Mouse (Mus musculus): ENCODE data around the gene Selenoi. TPM values are rescaled to one million over a fixed set of nuclear protein-coding genes. Genes with fewer than 3 reads are reported as not detected.

Gene Selenoi
- polyA plus RNA-seq (2015; fragmentation: Nextera tagmentation; extraction: Ambion mirVana), result 25.5 and 26.7 TPM in 2 replicates

DNA sequence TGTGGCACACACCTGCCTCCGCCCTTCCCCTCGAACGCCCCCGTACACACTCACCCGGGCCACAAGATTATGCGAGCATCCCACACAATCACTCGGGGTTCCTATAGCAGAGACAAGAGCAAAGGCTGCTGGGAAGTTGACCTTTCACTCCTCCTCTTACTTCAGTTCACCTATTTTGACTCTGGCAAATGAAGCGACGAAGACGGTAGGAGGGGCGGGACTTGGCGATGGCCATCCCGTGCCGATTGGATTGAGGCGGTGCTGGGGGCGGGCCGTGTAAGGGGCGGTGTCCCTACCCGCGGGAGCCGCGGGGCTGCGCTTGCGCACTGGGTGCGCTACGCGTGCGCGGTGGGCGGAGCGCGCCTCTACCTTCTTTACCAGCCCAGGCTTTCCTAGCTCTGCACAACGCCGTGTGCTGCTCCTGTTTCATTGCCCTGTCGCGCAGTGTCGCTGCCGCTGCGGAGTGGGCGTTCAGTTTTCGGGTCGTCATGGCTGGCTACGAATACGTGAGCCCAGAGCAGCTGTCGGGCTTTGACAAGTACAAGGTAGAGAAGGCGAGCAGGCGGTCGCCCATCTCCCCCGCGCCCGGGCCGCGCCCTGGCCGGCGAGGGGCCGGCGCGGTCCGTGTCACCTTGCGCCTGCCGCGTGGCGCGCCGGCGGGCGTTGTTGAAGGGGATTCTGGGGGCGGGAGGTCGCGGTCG lies at the start of gene Selenoi:
Gene Selenoi (plus strand): TSS at position 311 of the 701 bp plus-strand sequence.
- Histone ChIP-seq H3K9ac (ENCODE audit: low read length) (peak within 1 kb of the TSS; percentile 85), H3K36me3 (ENCODE audit: control insufficient read depth, insufficient read depth, low read length) (no peaks in the 10 kb centered on the region), H3K4me3 (ENCODE audit: low read depth, low read length) (peak within 1 kb of the TSS; percentile 82), H3K9me3 (ENCODE audit: control insufficient read depth, low read length) (no peaks in the 10 kb centered on the region), H3K4me1 (replicated peaks; ENCODE audit: control insufficient read depth, insufficient read depth) (peaks cover 3% of the 10 kb centered on the region; the same call in 1 of the 2 replicates), H3K4me2 (replicated peaks; ENCODE audit: low read depth) (peak within 1 kb of the TSS; percentile 85), H3K27me3 (ENCODE audit: control insufficient read depth, insufficient read depth, low read length) (no peaks in the 10 kb centered on the region), H3K27ac (replicated peaks) (peak within 1 kb of the TSS; percentile 91)
- WGBS, result 5% methylated on average over 69 of the region's 71 CpGs
- DNase-seq (ENCODE audit: low spot score) (peak; percentile 99), ATAC-seq (ENCODE audit: low FRiP score, low TSS enrichment) (peak; percentile 99)
- TF ChIP-seq EP300 (optimal IDR thresholded peaks at IDR 0.05) (no peak), CTCF (IDR thresholded peaks at IDR 0.05; ENCODE audit: low read depth) (no peak)

DNA sequence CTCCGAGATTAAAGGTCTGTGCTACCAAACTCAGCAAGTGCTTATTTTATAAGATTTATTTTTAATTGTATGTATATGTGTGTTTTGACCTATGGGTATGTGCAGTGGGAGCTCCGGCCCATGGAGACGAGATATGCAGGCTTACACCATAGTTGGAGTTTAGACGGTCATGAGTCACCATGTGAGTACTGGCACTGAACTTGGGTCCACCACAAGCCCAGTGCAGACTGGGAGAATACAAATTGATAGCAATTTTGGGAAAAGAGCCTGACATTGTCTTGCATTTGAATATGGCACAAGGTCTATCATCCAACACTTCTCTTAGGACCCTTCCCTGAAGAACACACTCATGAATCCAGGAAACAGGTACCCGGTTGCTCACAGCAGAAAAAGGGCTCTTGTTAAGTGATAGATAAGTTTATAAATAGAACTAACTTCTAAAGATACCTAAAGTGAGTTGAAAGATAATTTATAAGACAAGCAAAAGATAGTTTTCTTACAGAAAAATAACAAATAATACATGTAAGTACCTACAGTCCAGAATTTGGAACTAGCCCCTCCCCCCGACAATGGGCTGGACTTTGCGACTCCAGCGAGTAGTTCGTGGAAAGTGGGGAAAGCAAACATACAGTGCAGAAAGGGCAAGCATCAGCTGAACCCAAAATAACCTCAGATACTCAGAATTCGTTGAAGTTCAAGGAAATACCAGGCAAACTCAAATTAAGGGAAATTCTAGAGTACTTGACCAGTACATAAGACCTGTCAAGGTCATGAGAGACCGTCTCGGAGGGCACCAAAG lies 44.5 kb upstream of the Selenoi start:
- ATAC-seq (ENCODE audit: low FRiP score, low TSS enrichment), result no peak
- no peaks in the 10 kb centered on the region for H3K27me3 ChIP-seq (ENCODE audit: control insufficient read depth, insufficient read depth, low read length)
- WGBS, result 88% methylated on average over 12 of the region's 12 CpGs

GRCm38 (mm10) chr5:30192452-30192851 lies 39.9 kb upstream of the Selenoi start:
- H3K9ac ChIP-seq (ENCODE audit: low read length), result no peak overlapping the region
- no peak overlapping the region for H3K4me3 ChIP-seq (ENCODE audit: low read depth, low read length)
- TF ChIP-seq EP300 (optimal IDR thresholded peaks at IDR 0.05) (no peak), CTCF (IDR thresholded peaks at IDR 0.05; ENCODE audit: low read depth) (peak; percentile 66)
- ATAC-seq (ENCODE audit: low FRiP score, low TSS enrichment), result no peak
- H3K27ac ChIP-seq (replicated peaks), result no peak overlapping the region
- H3K4me1 ChIP-seq (replicated peaks; ENCODE audit: control insufficient read depth, insufficient read depth), result no peaks in the 10 kb centered on the region
- H3K36me3 ChIP-seq (ENCODE audit: control insufficient read depth, insufficient read depth, low read length), result 0 out of 2 replicates have a peak, but pooled peaks cover 3% of the 10 kb centered on the region
- 65% methylated on average over 1 of the region's 1 CpGs for WGBS
- H3K27me3 ChIP-seq (ENCODE audit: control insufficient read depth, insufficient read depth, low read length), result no peaks in the 10 kb centered on the region
- H3K4me2 ChIP-seq (replicated peaks; ENCODE audit: low read depth), result no peak overlapping the region
- H3K9me3 ChIP-seq (ENCODE audit: control insufficient read depth, low read length), result no peaks in the 10 kb centered on the region
- no peak for DNase-seq (ENCODE audit: low spot score)

More for the DNA sequence above, 44.5 kb upstream of the Selenoi start:
- peaks cover 20% of the 10 kb centered on the region for H3K36me3 ChIP-seq (ENCODE audit: control insufficient read depth, insufficient read depth, low read length)
- no peaks in the 10 kb centered on the region for H3K4me1 ChIP-seq (replicated peaks; ENCODE audit: control insufficient read depth, insufficient read depth)
- no peak overlapping the region for H3K27ac ChIP-seq (replicated peaks)
- H3K9me3 ChIP-seq (ENCODE audit: control insufficient read depth, low read length), result no peaks in the 10 kb centered on the region
- H3K9ac ChIP-seq (ENCODE audit: low read length), result no peak overlapping the region
- TF ChIP-seq EP300 (optimal IDR thresholded peaks at IDR 0.05) (no peak), CTCF (IDR thresholded peaks at IDR 0.05; ENCODE audit: low read depth) (no peak)
- no peak overlapping the region for H3K4me3 ChIP-seq (ENCODE audit: low read depth, low read length)
- no peak for DNase-seq (ENCODE audit: low spot score)
- no peak overlapping the region for H3K4me2 ChIP-seq (replicated peaks; ENCODE audit: low read depth)

GRCm38 (mm10) chr5:30195340-30195739 lies 37.0 kb upstream of the Selenoi start:
- no peak for TF ChIP-seq EP300 (optimal IDR thresholded peaks at IDR 0.05)
- no peak for TF ChIP-seq CTCF (IDR thresholded peaks at IDR 0.05; ENCODE audit: low read depth)
- no peaks in the 10 kb centered on the region for H3K27me3 ChIP-seq (ENCODE audit: control insufficient read depth, insufficient read depth, low read length)
- no peaks in the 10 kb centered on the region for H3K4me1 ChIP-seq (replicated peaks; ENCODE audit: control insufficient read depth, insufficient read depth)
- no peak for DNase-seq (ENCODE audit: low spot score)
- H3K27ac ChIP-seq (replicated peaks), result no peak overlapping the region
- H3K4me2 ChIP-seq (replicated peaks; ENCODE audit: low read depth), result no peak overlapping the region
- no peaks in the 10 kb centered on the region for H3K36me3 ChIP-seq (ENCODE audit: control insufficient read depth, insufficient read depth, low read length)
- no peak overlapping the region for H3K4me3 ChIP-seq (ENCODE audit: low read depth, low read length)
- H3K9ac ChIP-seq (ENCODE audit: low read length), result no peak overlapping the region
- no peak for ATAC-seq (ENCODE audit: low FRiP score, low TSS enrichment)
- H3K9me3 ChIP-seq (ENCODE audit: control insufficient read depth, low read length), result no peaks in the 10 kb centered on the region
- WGBS, result 79% methylated on average over 5 of the region's 5 CpGs

DNA sequence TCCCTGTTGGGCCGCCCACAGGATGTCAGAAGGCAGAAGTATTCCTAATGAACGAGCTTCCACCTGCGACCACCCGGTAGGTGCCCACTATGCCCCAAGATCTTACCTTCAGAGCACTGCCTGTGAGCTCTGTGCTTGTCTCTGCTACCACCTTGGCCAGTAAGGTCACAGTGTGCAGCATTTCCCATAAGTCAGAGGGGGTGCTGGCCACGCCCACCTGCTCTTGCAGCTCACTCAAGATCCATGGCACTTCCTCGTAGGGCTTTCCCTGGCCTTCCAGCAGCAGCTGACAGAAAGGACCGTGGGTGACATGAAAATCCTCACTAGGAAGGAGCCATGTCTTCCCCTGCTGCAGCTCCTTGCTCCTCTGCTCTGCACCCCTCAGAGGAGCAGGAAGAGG lies 34.1 kb upstream of the Selenoi start:
- no peaks in the 10 kb centered on the region for H3K4me1 ChIP-seq (replicated peaks; ENCODE audit: control insufficient read depth, insufficient read depth)
- WGBS, result 72% methylated on average over 7 of the region's 7 CpGs
- no peak overlapping the region for H3K4me2 ChIP-seq (replicated peaks; ENCODE audit: low read depth)
- H3K36me3 ChIP-seq (ENCODE audit: control insufficient read depth, insufficient read depth, low read length), result no peaks in the 10 kb centered on the region
- H3K9me3 ChIP-seq (ENCODE audit: control insufficient read depth, low read length), result no peaks in the 10 kb centered on the region
- no peak overlapping the region for H3K9ac ChIP-seq (ENCODE audit: low read length)
- ATAC-seq (ENCODE audit: low FRiP score, low TSS enrichment) (peak; percentile 53; the same call in 1 of the 2 replicates), DNase-seq (ENCODE audit: low spot score) (peak; percentile 64)
- no peak overlapping the region for H3K27ac ChIP-seq (replicated peaks)
- no peaks in the 10 kb centered on the region for H3K27me3 ChIP-seq (ENCODE audit: control insufficient read depth, insufficient read depth, low read length)
- TF ChIP-seq EP300 (optimal IDR thresholded peaks at IDR 0.05) (no peak), CTCF (IDR thresholded peaks at IDR 0.05; ENCODE audit: low read depth) (no peak)
- no peak overlapping the region for H3K4me3 ChIP-seq (ENCODE audit: low read depth, low read length)
